Mouse (Mus musculus): ENCODE data around the gene Olfr330. TPM values are rescaled to one million over a fixed set of nuclear protein-coding genes. Genes with fewer than 3 reads are reported as not detected.
"Not testable (repeated sequence)": the region's sequence is repeated elsewhere in the genome, so short reads cannot be mapped to it uniquely, and the experiment has no call there.

Olfr330 gene
- not detected in 2 replicates for polyA plus RNA-seq (2015; fragmentation: Nextera tagmentation; extraction: Ambion mirVana)

GRCm38 (mm10) chr11:58534736-58535135 lies at the start of gene Olfr330:
Gene Olfr330 (minus strand): TSS chr11:58534836.
- H3K4me3 ChIP-seq (replicated peaks); H3K9ac ChIP-seq; H3K4me1 ChIP-seq (replicated peaks); H3K27me3 ChIP-seq (replicated peaks); H3K9me3 ChIP-seq; H3K36me3 ChIP-seq; H3K27ac ChIP-seq; H3K4me2 ChIP-seq (replicated peaks); ATAC-seq: not testable (repeated sequence)

DNA sequence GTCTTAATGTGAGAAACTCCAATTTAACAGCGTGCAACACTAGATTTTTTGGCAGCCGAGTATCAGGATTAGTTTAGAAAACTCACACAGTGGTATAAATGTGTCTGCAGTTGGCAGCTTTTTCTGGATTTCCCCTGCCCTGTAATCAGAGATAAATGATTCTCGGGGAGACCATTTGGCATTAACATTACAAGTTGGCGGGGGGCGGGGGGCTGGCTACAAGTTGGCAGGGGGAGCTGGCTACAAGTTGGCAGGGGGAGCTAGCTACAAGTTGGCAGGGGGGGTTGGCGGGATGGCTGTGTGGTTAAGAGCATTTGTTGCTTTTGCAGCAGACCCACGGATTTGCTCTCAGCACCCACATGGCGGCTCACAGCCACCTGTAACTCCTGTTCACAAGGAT lies 44.0 kb upstream of the Olfr330 start:
- H3K36me3 ChIP-seq, result no peaks in the 10 kb centered on the region
- H3K9ac ChIP-seq, result no peak overlapping the region
- H3K27ac ChIP-seq, result no peak overlapping the region
- no peaks in the 10 kb centered on the region for H3K4me1 ChIP-seq (replicated peaks)
- WGBS, result 79% methylated on average over 8 of the region's 8 CpGs
- no peaks in the 10 kb centered on the region for H3K9me3 ChIP-seq
- no peak for ATAC-seq
- no peak overlapping the region for H3K4me3 ChIP-seq (replicated peaks)
- H3K4me2 ChIP-seq (replicated peaks), result no peak overlapping the region
- no peaks in the 10 kb centered on the region for H3K27me3 ChIP-seq (replicated peaks)

GRCm38 (mm10) chr11:58577430-58577829 lies 42.8 kb upstream of the Olfr330 start, which contains the start of gene Olfr325:
Gene Olfr325 (plus strand): TSS chr11:58577730.
- Histone ChIP-seq H3K4me3 (replicated peaks) (no peak within 1 kb of the TSS), H3K27me3 (replicated peaks) (no peaks in the 10 kb centered on the region), H3K9ac (no peak within 1 kb of the TSS), H3K4me1 (replicated peaks) (no peaks in the 10 kb centered on the region), H3K9me3 (no peaks in the 10 kb centered on the region), H3K27ac (no peak within 1 kb of the TSS), H3K36me3 (no peaks in the 10 kb centered on the region), H3K4me2 (replicated peaks) (no peak within 1 kb of the TSS)
- 41% methylated on average over 1 of the region's 1 CpGs for WGBS
- ATAC-seq, result no peak

DNA sequence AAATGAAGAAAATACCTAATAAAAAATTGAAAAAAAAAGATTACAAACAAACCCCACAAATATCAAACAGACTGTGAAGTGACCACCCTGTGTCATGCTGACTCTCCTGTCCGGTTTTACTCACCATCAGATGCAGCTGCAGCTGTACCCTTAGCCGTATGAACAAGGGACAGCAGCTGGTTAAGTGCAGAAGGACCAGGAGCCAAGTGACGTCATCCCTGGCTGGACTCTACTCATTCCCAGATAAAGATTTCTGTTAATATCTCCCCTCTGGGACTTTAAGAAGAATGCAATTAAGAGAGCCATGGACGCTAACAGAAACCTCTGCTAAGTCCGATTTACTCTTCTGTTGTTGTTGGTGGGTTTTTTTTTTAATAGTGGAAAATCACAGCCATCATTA lies 35.8 kb upstream of the Olfr330 start, which contains the start of gene Olfr224:
Gene Olfr224, minus strand, starts transcription at position 149 of the 400 bp plus-strand sequence.
- Histone ChIP-seq H3K27ac (no peak within 1 kb of the TSS), H3K36me3 (no peaks in the 10 kb centered on the region), H3K4me1 (replicated peaks) (no peaks in the 10 kb centered on the region), H3K4me3 (replicated peaks) (no peak within 1 kb of the TSS), H3K4me2 (replicated peaks) (no peak within 1 kb of the TSS), H3K9ac (no peak within 1 kb of the TSS), H3K9me3 (no peaks in the 10 kb centered on the region), H3K27me3 (replicated peaks) (no peaks in the 10 kb centered on the region)
- 67% methylated on average over 5 of the region's 5 CpGs for WGBS
- ATAC-seq, result no peak

DNA sequence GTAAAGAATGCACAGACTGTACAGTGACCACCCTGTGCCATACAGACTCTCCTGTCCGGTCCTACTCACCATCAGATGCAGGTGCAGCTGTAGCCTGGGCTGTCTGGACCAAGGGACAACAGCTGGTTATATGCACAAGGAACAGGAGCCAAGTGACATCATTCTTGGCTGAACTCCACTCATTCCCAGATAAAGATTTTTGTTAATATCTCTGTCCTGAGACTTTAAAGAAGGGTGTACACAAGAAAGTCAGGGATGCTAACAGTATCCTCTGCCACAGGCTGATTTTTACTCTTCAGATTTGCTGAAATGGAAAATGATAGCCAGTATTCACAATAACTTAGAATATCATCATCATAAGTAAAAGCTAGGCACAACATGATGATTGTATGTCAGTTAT lies 20.9 kb upstream of the Olfr330 start, which contains the start of gene Olfr328:
Gene Olfr328, minus strand, starts transcription at position 101 of the 400 bp plus-strand sequence.
- H3K4me3 ChIP-seq (replicated peaks), result no peak within 1 kb of the TSS
- H3K9ac ChIP-seq, result no peak within 1 kb of the TSS
- no peaks in the 10 kb centered on the region for H3K36me3 ChIP-seq
- H3K4me2 ChIP-seq (replicated peaks), result no peak within 1 kb of the TSS
- H3K4me1 ChIP-seq (replicated peaks), result no peaks in the 10 kb centered on the region
- WGBS, result 87% methylated on average over 1 of the region's 1 CpGs
- no peak within 1 kb of the TSS for H3K27ac ChIP-seq
- ATAC-seq, result no peak
- no peaks in the 10 kb centered on the region for H3K27me3 ChIP-seq (replicated peaks)
- H3K9me3 ChIP-seq, result no peaks in the 10 kb centered on the region

DNA sequence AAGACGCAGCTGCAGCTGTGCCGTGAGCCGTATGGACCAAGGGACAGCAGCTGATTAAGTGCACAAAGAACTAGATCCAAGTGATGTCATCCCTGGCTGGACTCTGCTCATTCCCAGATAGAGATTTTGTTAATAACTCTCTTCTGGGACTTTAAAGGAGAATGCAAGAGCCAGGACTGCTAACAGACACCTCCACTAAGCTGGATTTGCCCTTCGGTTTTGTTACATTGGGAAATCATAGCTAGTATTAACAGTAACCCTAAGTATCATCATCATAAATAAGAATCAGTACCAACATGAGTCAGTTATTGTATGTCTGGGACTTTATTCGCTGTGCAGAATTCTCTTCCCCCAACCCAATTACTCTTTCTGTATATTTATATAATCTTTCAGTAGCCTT lies 11.7 kb upstream of the Olfr330 start, which contains the start of gene Olfr329-ps:
Gene Olfr329-ps, minus strand, starts transcription at position 101 of the 400 bp plus-strand sequence.
- Histone ChIP-seq H3K9me3 (no peaks in the 10 kb centered on the region), H3K27me3 (replicated peaks) (no peaks in the 10 kb centered on the region), H3K9ac (no peak within 1 kb of the TSS), H3K27ac (no peak within 1 kb of the TSS), H3K4me2 (replicated peaks) (no peak within 1 kb of the TSS), H3K4me3 (replicated peaks) (no peak within 1 kb of the TSS), H3K4me1 (replicated peaks) (no peaks in the 10 kb centered on the region), H3K36me3 (no peaks in the 10 kb centered on the region)
- 77% methylated on average over 5 of the region's 5 CpGs for WGBS
- ATAC-seq, result no peak

DNA sequence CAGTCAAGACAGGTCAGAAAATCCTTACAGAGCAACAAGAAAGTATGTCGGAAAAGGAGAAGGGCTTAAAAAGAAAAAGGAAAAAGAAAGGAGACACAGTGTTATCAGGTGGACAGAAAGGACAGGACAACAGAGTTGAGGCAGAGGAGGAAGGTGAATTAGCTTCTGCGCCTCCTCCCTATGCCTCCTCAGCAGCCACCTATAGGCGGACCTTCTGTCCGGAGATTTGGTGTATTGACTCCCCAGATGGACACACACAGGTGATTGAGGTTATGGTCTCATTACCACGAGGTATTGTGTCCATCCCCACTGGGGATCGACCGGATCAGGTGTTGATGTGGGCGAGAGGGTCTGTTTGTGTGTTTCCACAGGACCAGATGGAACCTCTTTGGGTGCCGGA lies 14.9 kb downstream of the Olfr330 start:
- 95% methylated on average over 7 of the region's 9 CpGs for WGBS
- not testable (repeated sequence) for H3K27me3 ChIP-seq (replicated peaks); H3K4me1 ChIP-seq (replicated peaks); H3K9ac ChIP-seq; H3K4me2 ChIP-seq (replicated peaks); H3K36me3 ChIP-seq; H3K4me3 ChIP-seq (replicated peaks); H3K9me3 ChIP-seq; H3K27ac ChIP-seq; ATAC-seq

- not testable (repeated sequence) for H3K27ac ChIP-seq; H3K9me3 ChIP-seq; H3K4me1 ChIP-seq (replicated peaks); ATAC-seq; H3K9ac ChIP-seq; H3K4me3 ChIP-seq (replicated peaks); H3K4me2 ChIP-seq (replicated peaks); H3K27me3 ChIP-seq (replicated peaks); H3K36me3 ChIP-seq
- 89% methylated on average over 18 of the region's 18 CpGs for WGBS
Observed at GRCm38 (mm10) chr11:58518916-58519315, 15.7 kb downstream of the Olfr330 start.

GRCm38 (mm10) chr11:58509058-58509457 lies 25.6 kb downstream of the Olfr330 start:
- 85% methylated on average over 19 of the region's 19 CpGs for WGBS
- not testable (repeated sequence) for H3K27ac ChIP-seq; H3K4me2 ChIP-seq (replicated peaks); H3K4me1 ChIP-seq (replicated peaks); H3K9me3 ChIP-seq; H3K36me3 ChIP-seq; H3K27me3 ChIP-seq (replicated peaks); H3K4me3 ChIP-seq (replicated peaks); ATAC-seq; H3K9ac ChIP-seq

- H3K36me3 ChIP-seq; H3K4me1 ChIP-seq (replicated peaks); H3K4me3 ChIP-seq (replicated peaks): not testable (repeated sequence)
Observed at GRCm38 (mm10) chr11:58502472-58502871, 32.2 kb downstream of the Olfr330 start, which contains the start of gene Olfr331. Gene Olfr331 (minus strand): TSS chr11:58502572.

GRCm38 (mm10) chr11:58499290-58499689 lies 35.3 kb downstream of the Olfr330 start:
- Histone ChIP-seq H3K27me3 (replicated peaks) (no peaks in the 10 kb centered on the region), H3K27ac (no peak overlapping the region), H3K4me2 (replicated peaks) (no peak overlapping the region), H3K4me1 (replicated peaks) (no peaks in the 10 kb centered on the region), H3K4me3 (replicated peaks) (no peak overlapping the region), H3K9me3 (no peaks in the 10 kb centered on the region), H3K36me3 (no peaks in the 10 kb centered on the region), H3K9ac (no peak overlapping the region)
- ATAC-seq, result no peak
- WGBS, result 31% methylated on average over 3 of the region's 3 CpGs

More at GRCm38 (mm10) chr11:58502472-58502871, 32.2 kb downstream of the Olfr330 start, which contains the start of gene Olfr331:
- H3K27me3 ChIP-seq (replicated peaks); ATAC-seq; H3K9me3 ChIP-seq; H3K4me2 ChIP-seq (replicated peaks); H3K9ac ChIP-seq; H3K27ac ChIP-seq: not testable (repeated sequence)

DNA sequence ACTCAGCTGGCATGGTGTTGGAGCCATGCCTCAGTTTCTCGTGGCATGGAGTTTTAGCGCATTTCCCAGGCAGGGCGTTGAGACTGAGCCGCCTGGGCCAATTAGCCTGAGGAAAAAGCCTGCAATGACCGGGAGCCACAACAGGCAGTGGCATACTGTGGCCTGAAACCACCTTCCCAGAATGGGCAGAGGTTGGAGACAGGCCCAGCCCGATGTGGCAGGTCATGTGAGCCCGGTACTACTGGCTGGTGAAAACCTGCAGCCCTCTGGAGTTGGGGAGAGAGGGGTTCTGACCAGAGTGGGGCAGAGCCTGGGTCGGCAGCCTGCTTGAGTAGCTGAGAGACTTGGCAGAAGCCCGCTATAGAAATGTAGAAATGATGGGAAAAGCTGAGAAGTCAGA lies 35.9 kb downstream of the Olfr330 start:
- H3K4me3 ChIP-seq (replicated peaks), result no peak overlapping the region
- H3K9me3 ChIP-seq, result no peaks in the 10 kb centered on the region
- H3K36me3 ChIP-seq, result no peaks in the 10 kb centered on the region
- no peaks in the 10 kb centered on the region for H3K4me1 ChIP-seq (replicated peaks)
- no peaks in the 10 kb centered on the region for H3K27me3 ChIP-seq (replicated peaks)
- ATAC-seq, result no peak
- 80% methylated on average over 9 of the region's 9 CpGs for WGBS
- H3K27ac ChIP-seq, result no peak overlapping the region
- H3K9ac ChIP-seq, result no peak overlapping the region
- no peak overlapping the region for H3K4me2 ChIP-seq (replicated peaks)

DNA sequence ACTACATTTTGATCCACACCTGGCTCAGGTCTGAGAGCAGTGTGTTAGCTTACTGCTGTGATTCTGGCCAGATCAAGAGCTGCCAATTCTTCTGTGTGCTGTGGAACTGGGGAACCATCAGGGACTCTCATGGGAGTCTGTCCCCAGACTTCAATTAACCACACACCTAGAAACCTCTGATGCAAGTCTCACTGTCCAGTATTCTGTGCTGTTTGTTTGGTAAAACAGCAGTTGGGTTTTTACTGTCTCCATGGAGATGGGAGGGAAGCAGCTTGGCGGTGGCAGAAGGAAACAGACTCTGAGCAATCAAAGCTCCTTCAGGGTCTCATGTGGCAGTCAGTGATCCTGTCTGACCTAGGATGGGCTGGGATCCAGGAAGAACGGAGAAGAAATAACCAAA lies 42.2 kb downstream of the Olfr330 start, which contains the start of gene Olfr332:
Gene Olfr332, minus strand, starts transcription at position 101 of the 400 bp plus-strand sequence.
- Histone ChIP-seq H3K4me1 (replicated peaks) (no peaks in the 10 kb centered on the region), H3K27ac (no peak within 1 kb of the TSS), H3K4me3 (replicated peaks) (no peak within 1 kb of the TSS), H3K27me3 (replicated peaks) (no peaks in the 10 kb centered on the region), H3K9ac (no peak within 1 kb of the TSS), H3K36me3 (no peaks in the 10 kb centered on the region), H3K9me3 (no peaks in the 10 kb centered on the region), H3K4me2 (replicated peaks) (no peak within 1 kb of the TSS)
- no peak for ATAC-seq
- WGBS, result 66% methylated on average over 2 of the region's 2 CpGs

Measured in intestine, embryonic 15.5 days (tissue).